Mouse (Mus musculus): ENCODE data around the gene Acta2. TPM values are rescaled to one million over a fixed set of nuclear protein-coding genes. Genes with fewer than 3 reads are reported as not detected.

The Acta2 gene
- polyA plus RNA-seq, 1 experiment from 2014 or later, result 28.0 TPM

- ATAC-seq (ENCODE audit: low read depth), result no peak
- no peak overlapping the region for H3K4me2 ChIP-seq (ENCODE audit: low read depth, low read length)
- no peaks in the 10 kb centered on the region for H3K27me3 ChIP-seq (ENCODE audit: control insufficient read depth, insufficient read depth, low read depth, low read length)
- H3K4me3 ChIP-seq (ENCODE audit: low read depth, low read length), result no peak overlapping the region
- H3K9ac ChIP-seq (ENCODE audit: low read depth, low read length), result no peak overlapping the region
- no peaks in the 10 kb centered on the region for H3K9me3 ChIP-seq (replicated peaks; ENCODE audit: control insufficient read depth, low read length)
- WGBS (ENCODE audit: insufficient replicate concordance), result 76% methylated on average over 5 of the region's 5 CpGs
- no peaks in the 10 kb centered on the region for H3K36me3 ChIP-seq (ENCODE audit: control insufficient read depth, insufficient read depth)
- H3K27ac ChIP-seq (ENCODE audit: low read length), result no peak overlapping the region
- H3K4me1 ChIP-seq (ENCODE audit: control insufficient read depth, low read depth, low read length), result no peaks in the 10 kb centered on the region
Observed at GRCm38 (mm10) chr19:34240273-34241039, 14.9 kb downstream of the Acta2 start.

- Histone ChIP-seq H3K27me3 (ENCODE audit: control insufficient read depth, insufficient read depth, low read depth, low read length) (no peaks in the 10 kb centered on the region), H3K9me3 (replicated peaks; ENCODE audit: control insufficient read depth, low read length) (no peaks in the 10 kb centered on the region), H3K4me2 (ENCODE audit: low read depth, low read length) (no peak overlapping the region), H3K4me3 (ENCODE audit: low read depth, low read length) (no peak overlapping the region), H3K36me3 (ENCODE audit: control insufficient read depth, insufficient read depth) (no peaks in the 10 kb centered on the region), H3K4me1 (ENCODE audit: control insufficient read depth, low read depth, low read length) (no peaks in the 10 kb centered on the region), H3K27ac (ENCODE audit: low read length) (no peak overlapping the region), H3K9ac (ENCODE audit: low read depth, low read length) (no peak overlapping the region)
- WGBS (ENCODE audit: insufficient replicate concordance), result 80% methylated on average over 2 of the region's 2 CpGs
- no peak for ATAC-seq (ENCODE audit: low read depth)
Observed at GRCm38 (mm10) chr19:34237746-34238145, 17.6 kb downstream of the Acta2 start.

GRCm38 (mm10) chr19:34236049-34236448 is 19.3 kb downstream of the Acta2 start:
- Histone ChIP-seq H3K4me2 (ENCODE audit: low read depth, low read length) (no peak overlapping the region), H3K4me3 (ENCODE audit: low read depth, low read length) (no peak overlapping the region), H3K4me1 (ENCODE audit: control insufficient read depth, low read depth, low read length) (no peaks in the 10 kb centered on the region), H3K27ac (ENCODE audit: low read length) (no peak overlapping the region), H3K9me3 (replicated peaks; ENCODE audit: control insufficient read depth, low read length) (no peaks in the 10 kb centered on the region), H3K36me3 (ENCODE audit: control insufficient read depth, insufficient read depth) (no peaks in the 10 kb centered on the region), H3K9ac (ENCODE audit: low read depth, low read length) (no peak overlapping the region), H3K27me3 (ENCODE audit: control insufficient read depth, insufficient read depth, low read depth, low read length) (no peaks in the 10 kb centered on the region)
- no peak for ATAC-seq (ENCODE audit: low read depth)
- 82% methylated on average over 3 of the region's 3 CpGs for WGBS (ENCODE audit: insufficient replicate concordance)

GRCm38 (mm10) chr19:34233944-34234343 is 21.4 kb downstream of the Acta2 start:
- H3K4me1 ChIP-seq (ENCODE audit: control insufficient read depth, low read depth, low read length), result no peaks in the 10 kb centered on the region
- H3K27me3 ChIP-seq (ENCODE audit: control insufficient read depth, insufficient read depth, low read depth, low read length), result no peaks in the 10 kb centered on the region
- H3K4me2 ChIP-seq (ENCODE audit: low read depth, low read length), result no peak overlapping the region
- H3K36me3 ChIP-seq (ENCODE audit: control insufficient read depth, insufficient read depth), result no peaks in the 10 kb centered on the region
- ATAC-seq (ENCODE audit: low read depth), result no peak
- no peak overlapping the region for H3K4me3 ChIP-seq (ENCODE audit: low read depth, low read length)
- no peaks in the 10 kb centered on the region for H3K9me3 ChIP-seq (replicated peaks; ENCODE audit: control insufficient read depth, low read length)
- no peak overlapping the region for H3K27ac ChIP-seq (ENCODE audit: low read length)
- no peak overlapping the region for H3K9ac ChIP-seq (ENCODE audit: low read depth, low read length)
- 56% methylated on average over 14 of the region's 14 CpGs for WGBS (ENCODE audit: insufficient replicate concordance)

- 54% methylated on average over 5 of the region's 5 CpGs for WGBS (ENCODE audit: insufficient replicate concordance)
- Histone ChIP-seq H3K9ac (ENCODE audit: low read depth, low read length) (no peak overlapping the region), H3K4me2 (ENCODE audit: low read depth, low read length) (no peak overlapping the region), H3K36me3 (ENCODE audit: control insufficient read depth, insufficient read depth) (no peaks in the 10 kb centered on the region), H3K4me1 (ENCODE audit: control insufficient read depth, low read depth, low read length) (no peaks in the 10 kb centered on the region), H3K27me3 (ENCODE audit: control insufficient read depth, insufficient read depth, low read depth, low read length) (no peaks in the 10 kb centered on the region), H3K4me3 (ENCODE audit: low read depth, low read length) (no peak overlapping the region), H3K27ac (ENCODE audit: low read length) (no peak overlapping the region), H3K9me3 (replicated peaks; ENCODE audit: control insufficient read depth, low read length) (no peaks in the 10 kb centered on the region)
- no peak for ATAC-seq (ENCODE audit: low read depth)
Observed at GRCm38 (mm10) chr19:34232326-34232725, 23.1 kb downstream of the Acta2 start.

GRCm38 (mm10) chr19:34231596-34231995 is 23.8 kb downstream of the Acta2 start:
- ATAC-seq (ENCODE audit: low read depth), result no peak
- H3K4me2 ChIP-seq (ENCODE audit: low read depth, low read length), result no peak overlapping the region
- H3K27me3 ChIP-seq (ENCODE audit: control insufficient read depth, insufficient read depth, low read depth, low read length), result no peaks in the 10 kb centered on the region
- no peaks in the 10 kb centered on the region for H3K9me3 ChIP-seq (replicated peaks; ENCODE audit: control insufficient read depth, low read length)
- H3K4me1 ChIP-seq (ENCODE audit: control insufficient read depth, low read depth, low read length), result no peaks in the 10 kb centered on the region
- H3K4me3 ChIP-seq (ENCODE audit: low read depth, low read length), result no peak overlapping the region
- H3K36me3 ChIP-seq (ENCODE audit: control insufficient read depth, insufficient read depth), result no peaks in the 10 kb centered on the region
- H3K27ac ChIP-seq (ENCODE audit: low read length), result no peak overlapping the region
- H3K9ac ChIP-seq (ENCODE audit: low read depth, low read length), result no peak overlapping the region
- 69% methylated on average over 7 of the region's 7 CpGs for WGBS (ENCODE audit: insufficient replicate concordance)

- WGBS (ENCODE audit: insufficient replicate concordance), result 68% methylated on average over 3 of the region's 3 CpGs
Observed at GRCm38 (mm10) chr19:34222805-34223204, 32.6 kb downstream of the Acta2 start.

GRCm38 (mm10) chr19:34220732-34221380 is 34.5 kb downstream of the Acta2 start:
- ATAC-seq (ENCODE audit: low read depth), result no peak
- no peaks in the 10 kb centered on the region for H3K36me3 ChIP-seq (ENCODE audit: control insufficient read depth, insufficient read depth)
- no peak overlapping the region for H3K27ac ChIP-seq (ENCODE audit: low read length)
- no peaks in the 10 kb centered on the region for H3K4me1 ChIP-seq (ENCODE audit: control insufficient read depth, low read depth, low read length)
- H3K27me3 ChIP-seq (ENCODE audit: control insufficient read depth, insufficient read depth, low read depth, low read length), result no peaks in the 10 kb centered on the region
- no peak overlapping the region for H3K4me2 ChIP-seq (ENCODE audit: low read depth, low read length)
- H3K4me3 ChIP-seq (ENCODE audit: low read depth, low read length), result no peak overlapping the region
- no peak overlapping the region for H3K9ac ChIP-seq (ENCODE audit: low read depth, low read length)
- H3K9me3 ChIP-seq (replicated peaks; ENCODE audit: control insufficient read depth, low read length), result no peaks in the 10 kb centered on the region
- WGBS (ENCODE audit: insufficient replicate concordance), result 52% methylated on average over 3 of the region's 3 CpGs

More at GRCm38 (mm10) chr19:34222805-34223204, 32.6 kb downstream of the Acta2 start:
- H3K9ac ChIP-seq (ENCODE audit: low read depth, low read length), result no peak overlapping the region
- ATAC-seq (ENCODE audit: low read depth), result no peak
- no peak overlapping the region for H3K4me3 ChIP-seq (ENCODE audit: low read depth, low read length)
- no peak overlapping the region for H3K4me2 ChIP-seq (ENCODE audit: low read depth, low read length)
- H3K36me3 ChIP-seq (ENCODE audit: control insufficient read depth, insufficient read depth), result no peaks in the 10 kb centered on the region
- no peak overlapping the region for H3K27ac ChIP-seq (ENCODE audit: low read length)
- H3K9me3 ChIP-seq (replicated peaks; ENCODE audit: control insufficient read depth, low read length), result no peaks in the 10 kb centered on the region
- no peaks in the 10 kb centered on the region for H3K4me1 ChIP-seq (ENCODE audit: control insufficient read depth, low read depth, low read length)
- no peaks in the 10 kb centered on the region for H3K27me3 ChIP-seq (ENCODE audit: control insufficient read depth, insufficient read depth, low read depth, low read length)

- H3K4me2 ChIP-seq (ENCODE audit: low read depth, low read length), result no peak overlapping the region
- no peak overlapping the region for H3K9ac ChIP-seq (ENCODE audit: low read depth, low read length)
- H3K9me3 ChIP-seq (replicated peaks; ENCODE audit: control insufficient read depth, low read length), result no peaks in the 10 kb centered on the region
- H3K27me3 ChIP-seq (ENCODE audit: control insufficient read depth, insufficient read depth, low read depth, low read length), result no peaks in the 10 kb centered on the region
- no peaks in the 10 kb centered on the region for H3K36me3 ChIP-seq (ENCODE audit: control insufficient read depth, insufficient read depth)
- 61% methylated on average over 5 of the region's 5 CpGs for WGBS (ENCODE audit: insufficient replicate concordance)
- H3K27ac ChIP-seq (ENCODE audit: low read length), result no peak overlapping the region; the same call in 1 of the 2 replicates
- no peak for ATAC-seq (ENCODE audit: low read depth)
- H3K4me3 ChIP-seq (ENCODE audit: low read depth, low read length), result no peak overlapping the region
- H3K4me1 ChIP-seq (ENCODE audit: control insufficient read depth, low read depth, low read length), result no peaks in the 10 kb centered on the region
Observed at GRCm38 (mm10) chr19:34219260-34219968, 36.0 kb downstream of the Acta2 start.
